Mouse (Mus musculus) Muller cell, postnatal 12 days (primary cell): ENCODE measurements around the gene Fam83c.
"Not testable (repeated sequence)": the region's sequence is repeated elsewhere in the genome, so short reads cannot be mapped to it uniquely, and the experiment has no call there.

Source experiments
- DNase-seq: peaks from one replicate; pipeline ENCODE4 v3.0.0-alpha.2; 2015; ENCODE audit errors: inconsistent ontology term

Fam83c gene

DNA sequence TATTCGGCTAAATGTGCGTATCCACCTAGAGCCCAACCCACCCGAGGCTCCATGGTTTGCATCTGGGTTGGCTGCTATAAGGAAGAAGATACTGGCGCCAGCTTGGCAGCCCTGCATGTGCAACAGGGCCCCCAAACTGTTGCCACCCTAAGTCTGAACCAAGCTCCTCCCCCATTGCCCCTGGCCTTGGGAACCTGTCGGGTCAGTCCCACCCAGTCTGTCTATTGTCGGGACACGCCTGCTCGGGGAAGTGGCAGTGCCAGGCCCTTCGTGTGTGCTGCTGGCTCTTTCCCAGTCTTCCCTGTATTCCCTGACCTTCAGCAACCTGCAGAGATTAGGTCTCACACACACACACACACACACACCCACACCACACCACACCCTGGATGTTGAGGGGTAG is at the start of gene Fam83c:
Gene Fam83c, minus strand, starts transcription at position 123 of the 400 bp plus-strand sequence.
- DNase-seq = no peak

DNA sequence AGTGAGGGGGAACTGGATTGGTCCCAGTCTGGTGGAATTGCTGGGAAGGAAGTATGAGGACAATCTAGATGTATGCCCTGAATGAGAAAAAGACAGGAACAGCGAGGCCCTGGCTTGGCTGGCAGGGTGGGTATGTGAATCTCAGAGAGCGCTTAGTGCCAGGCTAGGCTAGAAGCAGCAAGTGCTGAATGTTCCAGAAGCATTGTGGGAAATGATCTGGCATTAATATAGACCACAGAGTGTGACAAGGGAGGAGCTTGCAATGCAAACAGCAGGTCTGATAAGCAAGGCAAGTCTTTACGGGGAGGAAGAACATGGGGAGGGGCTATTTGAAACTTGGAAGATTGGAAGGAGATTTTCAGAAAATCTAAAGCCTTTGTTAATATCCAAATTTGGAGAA is 47.4 kb upstream of the Fam83c start:
- DNase-seq = no peak

DNA sequence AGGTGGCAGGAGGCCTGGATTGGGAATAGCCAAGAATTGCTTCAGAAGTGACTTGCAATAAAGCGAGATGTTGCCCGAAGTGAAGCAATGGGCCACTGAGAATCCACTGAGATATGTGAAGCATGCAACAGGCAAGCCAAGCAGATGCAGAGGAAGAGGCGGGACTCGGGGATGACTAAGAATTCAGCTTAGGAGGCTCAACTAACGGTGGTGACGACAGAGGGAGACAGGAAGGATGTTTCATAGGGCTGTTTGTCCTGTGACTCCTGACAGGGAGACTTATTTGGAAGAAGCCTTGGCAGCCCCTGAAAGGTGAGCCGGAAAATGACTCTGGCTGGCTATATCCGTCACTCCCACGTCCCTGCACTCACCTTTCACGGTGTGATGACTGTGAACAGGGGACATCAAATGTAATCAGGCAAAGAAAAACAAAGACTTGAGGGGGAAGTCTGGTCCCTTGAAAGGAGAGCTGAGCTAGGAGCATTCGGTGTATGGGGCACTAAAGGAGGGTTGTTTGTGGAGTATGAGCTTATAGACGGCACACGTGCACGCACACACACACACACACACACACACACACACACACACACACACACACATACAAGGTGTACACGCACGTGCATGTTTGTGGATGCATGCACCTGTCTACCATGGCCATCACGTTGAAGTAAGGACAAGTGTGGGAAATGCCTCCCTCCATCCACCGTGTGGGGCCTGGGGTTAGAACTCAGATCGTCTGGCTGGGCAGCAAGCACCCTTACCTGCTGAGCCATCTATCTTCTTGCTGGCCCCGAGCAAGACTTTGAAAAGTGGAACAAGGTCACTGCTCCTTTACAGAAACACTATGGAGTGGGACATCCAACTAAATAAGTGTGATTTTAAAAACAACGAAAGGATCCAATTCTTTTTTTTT is 44.6 kb upstream of the Fam83c start:
- DNase-seq = peak; percentile 91

DNA sequence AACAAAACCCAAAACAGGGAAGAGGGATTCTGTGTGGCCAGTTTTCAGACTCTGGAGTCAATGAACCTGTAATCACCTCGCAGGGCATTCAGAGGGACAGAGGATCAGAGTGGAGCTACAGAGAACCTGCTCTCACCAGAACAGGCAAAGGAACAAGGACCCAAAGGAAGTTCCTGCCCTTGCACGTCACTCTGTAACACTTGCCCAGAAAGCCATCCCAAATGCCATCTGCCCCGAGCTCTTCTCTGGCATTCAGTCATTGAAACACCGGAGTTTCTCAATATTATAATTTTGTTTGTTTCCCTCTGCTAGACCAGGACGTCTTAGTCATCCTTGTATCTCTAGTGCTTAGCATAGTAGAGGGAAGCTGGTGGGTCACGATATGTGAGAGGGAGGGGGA is 39.0 kb upstream of the Fam83c start:
- DNase-seq = no peak

DNA sequence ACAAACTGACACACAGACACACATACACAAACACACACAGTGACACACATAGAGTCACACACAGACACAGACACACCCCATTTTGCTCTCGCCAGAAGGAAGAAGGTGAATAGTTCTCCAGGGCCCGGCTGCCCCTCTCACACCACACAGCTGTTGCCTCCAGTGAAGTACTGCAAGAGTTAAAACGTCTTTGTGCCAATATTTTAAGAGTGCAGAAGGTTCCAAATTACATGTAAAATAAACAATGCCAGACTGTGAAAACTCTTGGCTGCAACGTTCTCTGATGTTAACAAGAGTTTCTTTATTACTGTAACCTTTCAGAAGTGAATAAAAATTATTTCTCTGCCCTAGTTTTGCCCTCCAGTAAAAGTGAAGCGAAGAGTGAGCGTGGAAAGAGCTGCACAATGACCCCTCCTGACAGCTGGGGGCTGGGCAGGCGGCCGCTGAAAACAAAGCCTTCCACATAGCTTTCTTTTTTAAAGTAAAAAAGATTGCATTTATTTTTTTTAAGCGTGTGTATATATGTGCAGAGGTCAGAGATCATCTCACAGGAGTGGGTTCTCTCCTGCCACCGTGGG is 38.4 kb upstream of the Fam83c start:
- DNase-seq = no peak

DNA sequence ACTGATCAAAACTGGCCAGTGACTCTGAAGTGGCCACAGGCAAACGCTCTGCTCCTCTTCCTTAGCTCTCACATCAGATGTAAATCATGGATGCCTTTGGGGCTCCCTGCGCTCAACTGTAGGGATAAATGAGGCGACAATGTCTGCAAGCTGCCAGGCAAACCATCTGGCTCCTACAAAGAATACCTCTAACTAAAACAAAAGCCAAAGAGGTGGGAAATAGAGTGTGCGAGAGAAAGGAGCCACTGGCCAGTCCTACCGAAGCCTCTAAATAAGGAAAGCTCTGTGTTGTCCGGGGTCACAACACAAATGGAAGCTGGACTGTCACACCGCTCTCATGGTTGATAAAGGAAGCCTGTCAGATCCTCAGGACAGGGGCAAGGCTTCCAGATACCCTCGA is 37.8 kb upstream of the Fam83c start:
- no peak for DNase-seq

DNA sequence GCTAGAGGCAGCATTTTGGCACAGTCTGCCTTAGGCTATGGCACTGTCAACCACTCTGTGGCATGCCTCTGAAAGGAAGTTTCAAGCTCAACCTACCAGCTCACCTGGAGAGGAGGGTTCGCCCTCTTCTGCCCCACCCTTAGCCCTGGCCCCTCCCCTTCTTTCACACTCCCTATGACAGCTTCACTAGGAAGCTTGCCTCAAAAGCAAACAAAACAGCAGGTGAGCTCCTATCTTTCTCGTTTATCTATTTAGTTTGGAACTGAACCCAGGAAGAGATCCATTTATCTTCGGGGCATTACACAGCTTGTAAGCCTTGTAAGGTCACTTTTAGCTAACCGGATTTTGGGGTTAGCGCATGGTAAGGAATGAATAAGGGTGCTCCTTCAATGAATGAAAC is 35.1 kb upstream of the Fam83c start:
- no peak for DNase-seq

DNA sequence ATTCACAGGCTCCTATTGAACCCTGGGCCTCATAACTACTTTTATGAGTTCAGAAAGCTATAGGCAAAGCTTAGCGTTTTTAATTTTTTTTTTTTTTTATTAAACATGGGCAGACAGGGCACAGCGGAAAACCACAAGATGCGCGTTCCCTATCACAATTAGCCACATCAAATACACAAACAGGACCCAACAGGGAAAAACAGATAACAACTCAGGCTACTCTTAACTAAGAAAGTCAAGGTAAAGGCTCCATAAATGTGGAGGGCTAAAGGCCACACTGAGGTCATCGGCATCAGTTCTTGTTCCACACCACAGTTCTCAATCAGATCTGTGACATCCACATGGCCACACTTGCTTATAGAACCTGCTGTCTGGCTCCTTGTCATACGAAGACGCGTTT is 33.7 kb upstream of the Fam83c start:
- no peak for DNase-seq

DNA sequence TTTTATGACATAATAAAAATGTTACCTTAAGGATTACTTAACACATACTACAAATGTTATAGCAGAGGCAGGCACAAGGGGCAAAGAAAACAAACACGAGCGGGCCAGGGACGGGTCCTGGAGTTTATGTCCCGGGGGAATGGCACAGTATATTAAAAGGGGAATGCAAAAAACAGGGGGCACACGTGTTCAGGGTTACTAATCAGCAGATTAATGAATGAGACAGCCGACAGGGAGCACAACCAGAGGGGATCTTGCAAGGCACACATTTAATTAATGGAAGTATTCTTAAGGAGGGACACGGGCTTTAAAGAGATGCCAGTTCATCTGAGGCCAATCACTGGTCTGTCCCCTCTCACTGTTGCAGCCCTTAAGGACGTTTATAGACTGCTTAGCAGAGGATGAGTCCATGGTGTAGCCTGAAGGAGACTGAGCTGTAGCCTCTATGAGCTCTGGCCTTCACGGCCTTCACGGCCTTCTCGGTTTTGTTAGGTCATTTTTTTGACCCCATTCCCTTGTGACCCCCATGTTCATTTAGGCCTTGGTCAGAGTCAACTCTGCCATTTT is 28.7 kb upstream of the Fam83c start:
- no peak for DNase-seq

DNA sequence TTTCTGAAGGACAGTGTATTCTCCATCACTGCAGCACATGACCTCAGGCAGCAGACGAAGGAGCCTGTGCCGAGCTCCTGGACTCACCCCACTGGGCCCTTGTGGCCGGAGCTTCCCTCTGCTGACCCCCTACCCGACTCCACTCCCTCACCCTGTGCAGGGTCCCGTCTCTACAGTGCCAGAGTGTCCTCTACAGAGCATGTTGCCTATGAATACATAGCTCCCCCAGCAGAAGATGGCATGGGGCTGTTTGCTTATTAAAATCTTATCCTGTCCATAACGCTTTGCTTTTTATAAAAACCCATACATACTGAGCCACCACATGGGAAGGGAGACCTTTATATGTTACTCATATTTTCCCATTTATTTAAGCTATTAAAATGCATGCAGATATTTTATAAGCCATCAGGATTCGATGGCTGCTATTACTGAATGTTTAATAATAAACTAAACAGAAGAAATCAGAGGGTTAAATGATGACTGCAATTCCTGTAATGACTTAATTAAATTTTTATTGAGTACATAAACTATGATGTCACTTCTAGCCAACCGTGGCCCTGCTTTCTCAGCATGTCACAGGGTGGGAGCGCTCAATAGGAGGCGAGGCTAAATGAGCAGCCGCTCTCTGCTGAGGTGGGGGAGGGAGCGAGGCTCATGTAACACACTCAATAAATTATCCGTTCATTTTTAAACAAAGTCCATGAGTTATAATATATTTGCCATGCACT is 28.1 kb upstream of the Fam83c start:
- DNase-seq = peak; percentile 50

DNA sequence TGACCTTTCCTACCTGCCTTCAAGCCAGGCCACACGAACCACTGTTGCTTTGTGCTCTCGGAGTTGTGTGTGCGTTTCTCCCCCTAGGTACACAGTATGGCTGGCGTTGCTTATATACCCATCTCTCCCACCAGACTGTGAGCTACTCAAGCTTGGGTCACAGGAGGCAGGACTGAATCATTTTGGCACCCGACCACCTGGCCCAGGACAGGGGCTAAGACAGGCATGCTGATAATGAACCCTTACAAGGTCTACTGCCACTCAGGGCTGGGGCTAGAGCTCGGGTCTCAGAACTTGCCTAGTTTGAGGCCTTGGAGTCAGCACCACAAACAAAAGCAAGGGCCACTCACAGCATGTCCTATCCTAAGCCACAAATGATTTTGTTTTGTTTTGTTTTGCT is 26.9 kb upstream of the Fam83c start:
- DNase-seq = no peak

DNA sequence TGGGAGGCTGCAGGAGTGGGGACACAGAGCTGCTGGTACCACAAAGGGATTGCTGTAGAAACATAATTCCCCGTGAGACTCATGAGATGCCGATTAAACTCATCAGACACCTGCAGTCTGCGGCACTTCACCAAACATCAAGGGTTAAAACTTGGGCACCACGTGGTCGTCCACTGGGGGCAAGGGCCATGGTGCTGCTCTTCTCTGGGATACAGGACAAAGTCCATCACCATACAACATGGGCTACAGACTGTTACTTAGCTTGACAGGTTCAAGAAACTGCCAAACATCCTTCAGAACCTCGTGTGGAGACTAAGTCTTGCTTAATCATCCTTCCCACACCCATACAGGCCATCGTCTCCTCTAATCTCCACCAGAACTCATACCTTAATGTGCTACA is 25.4 kb upstream of the Fam83c start:
- no peak for DNase-seq

DNA sequence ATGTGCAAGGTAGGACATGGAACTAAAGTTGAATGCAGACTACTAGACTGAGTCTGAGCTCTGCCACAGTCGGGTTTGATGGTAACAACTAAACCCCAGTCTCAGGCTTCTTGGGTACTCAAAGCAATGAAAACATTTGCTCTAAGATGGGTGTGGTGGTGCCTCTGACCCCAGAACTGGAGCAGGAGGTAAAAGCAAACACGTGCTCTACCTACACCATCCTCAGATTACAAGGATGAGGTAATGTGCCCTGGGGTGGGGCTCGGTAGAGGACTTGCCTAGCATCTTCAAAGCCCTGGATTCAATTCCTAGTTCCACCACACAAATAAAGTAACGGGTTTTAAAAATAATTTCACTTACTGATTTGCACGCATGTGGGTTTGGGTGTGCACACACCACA is 17.9 kb upstream of the Fam83c start:
- DNase-seq = no peak

DNA sequence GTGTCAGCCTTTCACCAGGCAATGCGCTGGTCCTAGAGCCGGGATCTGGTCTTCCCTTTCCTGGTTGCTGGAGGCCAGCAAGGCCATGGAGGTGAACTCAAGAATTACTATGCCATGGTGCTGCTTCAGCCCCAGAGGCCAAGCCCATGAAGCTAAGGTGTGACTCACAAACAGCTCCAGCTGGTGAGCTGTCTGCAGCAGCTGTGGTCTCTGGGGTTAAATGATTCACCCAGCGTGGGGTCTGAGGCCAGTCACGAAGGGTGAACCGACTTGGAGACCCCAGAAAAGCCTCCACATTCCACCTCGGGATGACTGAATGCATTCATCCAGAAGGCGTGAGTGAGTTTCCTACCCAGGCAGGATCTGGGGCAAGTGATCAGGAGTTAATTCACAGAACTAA is 15.5 kb upstream of the Fam83c start:
- DNase-seq = peak; percentile 61

DNA sequence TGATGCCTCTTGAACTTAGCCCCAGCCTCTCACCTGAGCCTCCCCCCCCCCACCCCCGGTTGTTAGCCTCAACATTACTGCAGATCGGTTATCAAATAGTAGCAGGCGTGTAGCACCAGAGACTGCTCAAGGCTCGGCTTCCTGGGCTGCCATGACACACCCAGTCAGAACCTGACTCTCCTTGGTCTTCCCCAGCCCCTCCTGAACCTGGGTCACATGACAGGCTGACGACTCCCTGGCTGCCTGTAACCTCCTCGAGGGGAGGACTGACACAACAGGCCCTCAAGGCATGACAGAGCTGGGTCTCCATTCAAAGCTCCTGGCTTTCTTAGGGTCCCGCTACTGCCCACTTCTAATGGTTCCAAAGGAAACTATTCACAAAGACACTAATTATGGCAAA is 14.8 kb upstream of the Fam83c start:
- DNase-seq = no peak

DNA sequence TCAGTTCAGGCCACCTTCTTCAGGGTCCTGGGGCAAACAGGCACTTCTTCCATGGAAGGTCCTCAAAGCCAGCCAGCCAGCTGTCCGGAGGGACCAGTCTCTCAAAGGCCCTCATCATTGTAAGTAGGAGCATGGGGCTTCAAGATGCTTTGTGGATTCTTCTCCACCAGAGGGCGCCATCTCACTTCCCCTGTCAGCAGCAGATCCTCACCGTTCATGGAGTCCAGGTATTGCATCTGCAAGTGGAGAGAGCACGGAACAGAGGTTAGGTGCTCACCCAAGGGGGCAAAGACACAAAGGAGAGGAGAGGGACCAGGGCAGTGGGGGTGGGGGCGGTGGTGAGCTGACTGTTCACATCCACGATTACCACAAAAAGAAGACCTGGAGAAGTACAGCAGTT is 13.6 kb upstream of the Fam83c start:
- DNase-seq = peak; percentile 62

DNA sequence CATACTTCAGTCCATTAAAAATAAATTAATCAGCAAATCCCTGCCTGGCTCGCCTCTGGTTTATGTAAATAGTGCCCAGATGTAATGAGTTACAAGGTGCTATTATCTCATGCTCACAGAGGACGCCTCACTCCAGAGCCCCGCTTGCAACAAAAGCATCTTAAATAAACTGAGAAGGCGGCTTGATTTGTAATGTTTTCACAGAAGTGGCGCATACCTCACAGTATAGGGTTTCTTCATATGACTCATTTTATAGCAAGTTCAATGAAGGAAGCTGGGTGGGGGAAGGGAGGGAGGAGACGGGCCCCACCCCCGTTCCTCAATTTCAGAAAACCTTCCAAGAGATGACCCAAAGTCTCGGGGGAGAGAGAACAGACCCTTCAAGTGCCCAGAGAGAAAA is 12.3 kb upstream of the Fam83c start:
- DNase-seq = no peak

DNA sequence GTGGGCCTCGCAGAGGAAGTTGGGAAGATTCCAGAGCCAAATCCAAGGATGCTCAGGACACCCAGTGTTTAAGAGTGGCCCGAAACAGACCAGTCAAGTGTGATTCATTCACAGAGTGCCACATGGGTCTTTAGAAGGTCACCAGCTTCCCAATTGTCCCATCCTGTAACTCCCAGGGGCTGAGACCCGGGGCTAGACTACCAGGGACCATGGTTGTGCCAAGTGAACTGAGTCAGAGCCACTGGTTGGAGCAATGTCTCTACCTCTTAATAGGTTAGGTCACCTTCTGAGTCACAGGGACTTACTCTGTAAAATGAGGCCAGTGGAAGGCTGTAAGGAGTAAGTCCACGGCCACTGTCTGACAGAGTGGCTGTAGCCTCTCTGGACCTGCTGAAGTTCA is 4.3 kb upstream of the Fam83c start:
- DNase-seq = peak; percentile 7

DNA sequence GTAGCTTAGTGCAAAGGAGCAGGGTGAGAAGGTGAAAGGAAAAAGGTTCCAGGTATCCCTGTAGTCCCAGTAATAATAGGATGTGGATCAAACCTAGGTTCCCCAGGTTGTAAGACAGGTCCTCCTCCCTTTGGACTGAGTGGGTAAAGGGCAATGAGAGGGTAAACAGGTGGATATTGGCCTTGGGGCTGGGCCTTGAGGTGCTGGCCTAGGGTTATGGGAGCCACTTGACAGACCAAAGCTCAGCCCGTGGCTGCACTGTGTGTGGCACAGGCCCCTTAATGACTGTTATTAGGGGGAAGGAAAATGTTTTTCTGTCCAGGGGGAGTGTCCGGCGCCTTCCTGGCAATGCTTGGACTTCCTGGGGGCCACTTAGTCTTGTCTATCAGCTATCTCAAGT is 3.3 kb upstream of the Fam83c start:
- DNase-seq = no peak

DNA sequence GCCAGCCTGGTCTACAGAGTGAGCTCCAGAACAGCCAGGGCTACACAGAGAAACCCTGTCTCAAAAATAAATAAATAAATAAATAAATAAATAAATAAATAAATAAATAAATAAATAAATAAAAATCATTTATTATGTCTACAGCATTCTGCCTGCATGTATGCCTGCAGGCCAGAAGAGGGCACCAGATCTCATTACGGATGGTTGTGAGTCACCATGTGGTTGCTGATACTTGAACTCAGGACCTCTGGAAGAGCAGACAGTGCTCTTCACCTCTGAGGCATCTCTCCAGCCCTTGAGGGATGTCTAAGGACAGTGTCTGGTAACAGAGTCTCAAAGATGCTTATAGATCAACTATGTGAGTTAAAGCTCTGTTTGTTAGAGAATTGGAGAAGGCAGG is 2.6 kb downstream of the Fam83c start:
- DNase-seq = not testable (repeated sequence)

DNA sequence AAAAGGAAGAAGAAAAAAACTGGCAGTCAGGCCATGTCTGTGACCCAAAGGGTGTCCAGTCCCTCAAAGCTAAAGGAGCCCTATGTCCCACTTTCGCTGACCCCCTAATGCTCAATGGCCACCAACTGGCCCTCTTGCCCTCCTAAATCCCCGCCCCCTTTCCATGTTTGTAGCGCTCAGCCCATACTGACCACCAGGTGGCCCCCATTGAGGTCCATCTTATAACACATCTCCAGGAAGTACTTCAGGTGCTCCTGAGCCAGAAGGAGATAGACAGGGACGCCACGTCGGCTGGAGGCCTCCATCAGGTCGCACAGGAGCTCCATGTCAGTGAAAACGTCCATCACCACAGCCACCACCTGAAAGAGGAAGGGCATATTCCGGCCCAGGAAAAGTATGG is 3.4 kb downstream of the Fam83c start:
- no peak for DNase-seq

DNA sequence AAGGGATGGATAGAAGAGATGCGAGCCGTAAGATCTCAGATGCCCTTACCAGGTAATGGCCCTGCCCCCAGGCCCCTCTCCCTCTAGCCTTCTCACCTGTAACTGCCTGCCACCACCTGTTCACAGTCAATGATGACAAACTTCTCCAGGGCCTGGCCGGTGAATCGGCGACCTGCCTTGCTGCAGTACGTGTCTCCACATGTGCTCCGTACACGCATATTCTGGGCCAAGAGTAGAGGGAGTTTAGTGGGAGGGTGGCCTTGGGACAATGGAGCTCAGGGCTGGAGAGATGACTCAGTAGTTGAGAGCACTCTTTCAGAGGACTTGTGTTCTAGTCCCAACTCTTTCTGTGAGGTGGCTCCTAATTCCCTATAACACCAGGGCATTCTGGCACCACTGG is 3.8 kb downstream of the Fam83c start:
- no peak for DNase-seq
